Mouse (Mus musculus): Measurements from ENCODE around the gene Lurap1. TPM values are rescaled to one million over a fixed set of nuclear protein-coding genes. Genes with fewer than 3 reads are reported as not detected.

Gene Lurap1
- total RNA-seq, 2 experiments from 2014 or later: 4.6 to 5.0 TPM

- no peak for DNase-seq
Observed at GRCm38 (mm10) chr4:116105278-116105677, 45.9 kb downstream of the Lurap1 start.

GRCm38 (mm10) chr4:116100959-116101358 is 50.2 kb downstream of the Lurap1 start:
- DNase-seq: no peak

GRCm38 (mm10) chr4:116097211-116097610 is 53.9 kb downstream of the Lurap1 start:
- DNase-seq: no peak

- no peak for DNase-seq
Observed at GRCm38 (mm10) chr4:116096291-116096690, 54.8 kb downstream of the Lurap1 start.

GRCm38 (mm10) chr4:116088510-116089249 is 62.5 kb downstream of the Lurap1 start:
- DNase-seq: no peak

Other genes with a start within 250 kb of the Lurap1 start
- not detected for gene Dmbx1, start 211.4 kb downstream of the Lurap1 start, total RNA-seq (2021)
- 1 to 10 TPM in 1 of 2 experiments, not detected in 1; 1.0 TPM for gene Faah, start 133.4 kb downstream of the Lurap1 start, total RNA-seq (2021)
- gene Nsun4, start 97.5 kb downstream of the Lurap1 start, total RNA-seq (2021): 10 to 100 TPM; 29.1 to 29.5 TPM
- gene Uqcrh, start 76.3 kb downstream of the Lurap1 start, total RNA-seq (2021): 1,000 to 10,000 TPM; 1,939 to 2,067 TPM
- 10 to 100 TPM; 25.3 to 26.2 TPM for gene Lrrc41, start 76.1 kb downstream of the Lurap1 start, total RNA-seq (2021)
- gene Rad54l, start 27.6 kb downstream of the Lurap1 start, total RNA-seq (2021): under 1 TPM; 0.10 to 0.26 TPM
- gene Pomgnt1, start 27.5 kb downstream of the Lurap1 start, total RNA-seq (2021): 10 to 100 TPM; 56.8 to 57.5 TPM
- 1 to 10 TPM in 1 of 2 experiments, not detected in 1; 1.3 TPM for gene Tspan1, start 16.3 kb upstream of the Lurap1 start, total RNA-seq (2021)
- not detected for gene 1700042G07Rik, start 22.0 kb upstream of the Lurap1 start, total RNA-seq (2021)
- gene Gm49337, start 22.0 kb upstream of the Lurap1 start, total RNA-seq (2021): not detected
- gene Pik3r3, start 70.3 kb upstream of the Lurap1 start, total RNA-seq (2021): 1 to 10 TPM; 7.8 to 9.3 TPM

Measured in heart, adult 18-20 months (tissue).